Mouse (Mus musculus): ENCODE measurements around the gene Bpifb2.

The Bpifb2 gene

DNA sequence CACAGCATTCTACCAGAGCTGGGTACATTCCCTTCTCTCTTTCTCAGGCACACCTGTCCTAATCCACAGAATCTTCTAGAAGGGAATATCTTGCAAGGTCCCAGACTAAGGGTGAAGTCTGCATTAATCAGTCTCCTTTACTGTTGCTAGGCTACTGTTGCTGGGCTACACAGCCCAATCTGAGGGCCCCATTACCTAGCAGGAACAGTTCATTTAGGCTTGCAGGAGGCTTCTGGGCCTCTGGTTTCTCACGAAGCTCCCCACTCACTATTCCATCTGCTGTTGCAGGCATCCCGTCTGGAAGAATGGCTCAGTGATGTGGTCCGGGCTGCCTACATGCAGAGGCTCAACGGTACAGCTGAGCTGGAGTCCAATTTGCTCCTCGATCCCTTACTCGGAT is 56.3 kb downstream of the Bpifb2 start:
- DNase-seq (ENCODE audit: low spot score in 2 of 2): no peak

DNA sequence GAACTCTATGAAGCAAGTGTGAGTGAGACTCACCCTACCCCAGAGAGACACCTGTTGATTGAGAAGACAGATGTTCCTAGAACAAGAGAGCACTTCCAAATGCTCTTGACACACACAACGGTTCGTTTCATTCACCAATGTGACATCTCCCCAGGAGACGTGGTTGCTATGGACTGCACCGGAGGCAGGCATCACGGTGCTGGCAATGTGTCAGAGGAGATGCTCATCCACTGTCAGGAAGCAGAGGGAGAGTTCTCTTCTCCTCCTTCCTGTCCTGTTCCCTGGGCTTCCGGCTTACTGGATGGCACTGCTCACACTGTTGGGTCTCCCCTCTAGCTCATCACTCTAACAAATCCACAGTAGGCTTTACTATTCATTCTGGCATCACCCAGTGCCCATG is 58.5 kb downstream of the Bpifb2 start:
- peak in 1 of 2 experiments; percentile 16 for DNase-seq (ENCODE audit: low spot score in 2 of 2)

DNA sequence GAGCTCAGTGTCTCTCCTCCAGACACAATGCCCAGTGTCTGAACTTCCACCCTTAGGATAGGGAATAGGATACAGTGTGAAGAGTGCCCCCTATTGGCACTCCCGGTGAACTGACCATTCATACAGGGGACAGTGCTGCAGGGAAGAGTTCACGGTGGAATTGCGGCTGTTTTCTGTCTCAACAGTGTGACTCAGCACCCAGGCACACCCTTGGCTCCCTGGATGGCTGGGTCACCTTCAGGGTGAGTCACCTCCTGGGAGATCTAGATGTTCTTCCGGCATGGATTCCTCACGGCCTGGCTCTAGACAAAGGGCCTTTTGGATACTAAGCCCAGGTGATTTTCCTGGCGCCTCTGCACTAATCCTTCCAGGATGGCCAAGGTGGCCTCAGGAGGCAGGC is 60.5 kb downstream of the Bpifb2 start:
- no peak for DNase-seq (ENCODE audit: low spot score in 2 of 2)

DNA sequence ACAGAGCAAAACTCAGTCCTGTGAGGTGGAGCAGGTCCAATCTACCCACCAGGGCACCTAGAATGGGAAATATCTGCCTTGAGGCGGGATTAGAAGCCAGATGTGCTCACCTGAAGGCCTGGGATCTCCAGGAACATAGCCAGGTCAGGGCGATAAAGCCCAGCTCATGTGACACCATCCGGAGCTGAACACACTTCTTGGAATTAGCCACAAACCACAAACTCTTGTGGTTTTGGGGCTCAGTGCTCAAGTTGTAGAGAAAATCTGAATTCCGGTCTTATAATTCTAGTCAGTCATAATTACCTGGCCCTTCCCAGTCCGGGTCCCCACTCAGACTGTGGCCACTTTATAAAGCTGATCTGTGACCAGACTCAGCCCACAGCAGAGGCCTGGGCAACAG is 63.0 kb downstream of the Bpifb2 start, which contains the start of gene Bpifb4:
Gene Bpifb4 (plus strand): TSS at position 370 of the 400 bp plus-strand sequence.
- DNase-seq (ENCODE audit: low spot score in 2 of 2): no peak

DNA sequence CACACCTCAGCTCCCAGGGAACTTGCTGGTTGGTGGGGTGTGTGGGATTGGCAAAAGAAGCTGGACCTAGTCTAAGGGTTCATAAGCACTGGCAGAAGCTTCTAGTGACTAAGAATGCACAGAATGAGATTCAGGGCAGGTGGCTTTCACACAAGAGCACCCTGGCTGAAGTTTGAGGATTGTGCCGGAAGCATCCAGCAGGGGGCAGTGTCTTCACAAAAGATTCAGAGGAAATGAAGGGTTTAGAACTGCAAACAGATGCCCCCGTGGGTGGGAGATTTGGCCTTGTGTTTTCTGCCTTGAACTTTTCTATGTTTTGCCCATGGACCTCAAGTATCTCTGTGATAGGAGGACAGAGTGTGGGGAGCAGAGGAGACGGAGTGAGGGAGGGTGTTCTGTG is 68.7 kb downstream of the Bpifb2 start:
- DNase-seq (ENCODE audit: low spot score in 2 of 2): peak; percentile 48 to 72

DNA sequence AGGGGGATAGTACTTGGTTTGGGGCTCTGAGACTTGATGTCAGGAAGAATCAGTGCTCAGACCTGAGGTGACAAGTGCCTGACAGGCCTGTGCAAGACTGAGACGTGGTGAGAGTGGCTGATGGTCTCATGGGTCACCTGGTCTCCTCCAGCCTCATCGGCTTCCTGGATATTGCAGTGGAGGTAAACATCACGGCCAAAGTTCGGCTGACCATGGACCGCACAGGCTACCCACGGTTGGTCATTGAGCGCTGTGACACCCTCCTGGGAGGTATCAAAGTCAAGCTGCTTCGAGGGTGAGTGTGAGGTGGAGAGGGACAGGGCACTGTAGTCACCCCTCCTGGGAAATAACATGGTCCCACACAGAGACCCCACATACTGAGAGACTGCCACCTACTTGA is 69.7 kb downstream of the Bpifb2 start:
- DNase-seq (ENCODE audit: low spot score in 2 of 2): no peak
